Comparison of ENCODE assay signal across 7 mouse cellular contexts in the genomic region with DNA sequence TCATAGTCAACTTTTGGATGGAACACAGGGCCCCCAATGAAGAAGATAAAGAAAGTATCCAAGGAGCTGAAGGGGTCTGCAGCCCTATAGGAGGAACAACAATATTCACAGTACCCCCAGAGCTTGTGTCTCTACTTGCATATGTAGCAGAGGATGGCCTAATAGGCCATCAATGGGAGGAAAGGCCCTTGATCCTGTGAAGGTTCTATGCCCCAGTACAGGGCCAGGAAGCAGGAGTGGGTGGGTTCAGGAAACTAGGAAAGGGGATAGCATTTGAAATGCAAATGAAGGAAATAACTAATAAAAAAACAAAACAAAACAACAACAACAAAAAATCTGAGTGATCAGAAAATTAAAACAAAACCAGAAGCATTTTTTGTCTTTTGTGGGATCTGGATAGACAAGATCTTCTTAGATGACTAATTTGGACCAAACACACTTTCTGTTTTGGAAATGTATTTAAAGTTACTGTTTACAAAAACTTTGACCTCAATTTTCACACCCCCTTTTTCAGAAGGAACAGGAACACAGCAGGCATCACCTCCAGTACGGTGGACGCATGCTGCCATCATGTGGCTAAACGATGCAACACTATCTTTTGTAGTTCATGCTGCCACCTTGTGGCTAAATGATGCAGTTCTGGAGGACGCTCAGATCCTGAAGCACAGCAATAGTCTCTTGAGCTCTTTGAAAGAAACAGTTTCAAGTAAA. TPM values are rescaled to one million over a fixed set of nuclear protein-coding genes. Genes with fewer than 3 reads are reported as not detected.
DNase-seq lines count a peak whose midpoint lies in the region; ATAC-seq and TF ChIP-seq lines count a peak whose summit lies in the region.

No protein-coding gene starts in this region.

- no peak for ATAC-seq in intestine, postnatal 0 days
- peak; percentile 91 for ATAC-seq in midbrain, embryonic 15.5 days (replicated peaks)

- no peaks in the 10 kb centered on the region for H3K9me3 ChIP-seq in intestine, postnatal 0 days (ENCODE audit: control insufficient read depth)
- H3K9me3 ChIP-seq in midbrain, embryonic 15.5 days: no peaks in the 10 kb centered on the region

- H3K4me3 ChIP-seq in intestine, postnatal 0 days (ENCODE audit: low read depth, low read length): no peak overlapping the region
- H3K4me3 ChIP-seq in midbrain, embryonic 15.5 days: no peak overlapping the region
- H3K4me3 ChIP-seq in spleen, adult 2 months (ENCODE audit: extremely low read depth, insufficient read depth, insufficient read length): no peak overlapping the region

- WGBS in intestine, postnatal 0 days: 1% methylated on average over 4 of the region's 4 CpGs
- 2% methylated on average over 4 of the region's 4 CpGs for WGBS in midbrain, embryonic 15.5 days
- WGBS in spleen, adult 2 months: 4% methylated on average over 4 of the region's 4 CpGs

- TF ChIP-seq CTCF in intestine, postnatal 0 days (IDR thresholded peaks at IDR 0.05; ENCODE audit: low read depth): peak; percentile 100
- TF ChIP-seq CTCF in spleen, adult 2 months (IDR thresholded peaks at IDR 0.05; ENCODE audit: extremely low read depth, insufficient read depth, insufficient read length, insufficient replicate concordance): peak; percentile 90; the same call in 1 of the 2 replicates

- H3K4me1 ChIP-seq in intestine, postnatal 0 days (replicated peaks; ENCODE audit: control insufficient read depth, insufficient read depth, low read length): no peaks in the 10 kb centered on the region
- H3K4me1 ChIP-seq in midbrain, embryonic 15.5 days: no peaks in the 10 kb centered on the region
- H3K4me1 ChIP-seq in spleen, adult 2 months (ENCODE audit: control insufficient read depth, insufficient read depth, insufficient read length): no peaks in the 10 kb centered on the region

- TF ChIP-seq POLR2A in spleen, adult 2 months (IDR thresholded peaks at IDR 0.05; ENCODE audit: low read depth, low read length): no peak

- peak; percentile 96 for DNase-seq in adipocyte (ENCODE audit: low spot score)
- peak; percentile 64 to 80 for DNase-seq in cerebellum, postnatal 4 days (ENCODE audit: low spot score in 2 of 2)
- peak; percentile 50 to 53 for DNase-seq in gastrocnemius, adult 8-10 months (ENCODE audit: low spot score in 2 of 2)
- DNase-seq in left cerebral cortex, postnatal 25 days (ENCODE audit: low spot score in 2 of 2): peak; percentile 91 to 93
- DNase-seq in spleen, adult 2 months (ENCODE audit: low read depth in 1 of 2, low spot score in 2 of 2): peak; percentile 26 to 53

- H3K27ac ChIP-seq in intestine, postnatal 0 days (ENCODE audit: low read depth, low read length): no peak overlapping the region
- no peak overlapping the region for H3K27ac ChIP-seq in midbrain, embryonic 15.5 days
- H3K27ac ChIP-seq in spleen, adult 2 months (ENCODE audit: insufficient read depth, low read length): no peak overlapping the region

- intact Hi-C loops in left cerebral cortex, postnatal 25 days (cut with DNase I): loop anchor here (1.0 to 5.0 kb wide), 2 partner anchors 120 to 311 kb away; a partner anchor contains a TSS

- H3K36me3 ChIP-seq in intestine, postnatal 0 days (ENCODE audit: control insufficient read depth, insufficient read depth): no peaks in the 10 kb centered on the region
- no peaks in the 10 kb centered on the region for H3K36me3 ChIP-seq in midbrain, embryonic 15.5 days (replicated peaks)
- no peaks in the 10 kb centered on the region for H3K36me3 ChIP-seq in spleen, adult 2 months (ENCODE audit: control insufficient read depth, insufficient read depth, low read length)

- H3K4me2 ChIP-seq in intestine, postnatal 0 days (replicated peaks; ENCODE audit: low read depth): no peak overlapping the region
- H3K4me2 ChIP-seq in midbrain, embryonic 15.5 days: no peak overlapping the region

- no peak overlapping the region for H3K9ac ChIP-seq in intestine, postnatal 0 days (ENCODE audit: low read depth, low read length)
- no peak overlapping the region for H3K9ac ChIP-seq in midbrain, embryonic 15.5 days

- no peaks in the 10 kb centered on the region for H3K27me3 ChIP-seq in intestine, postnatal 0 days (replicated peaks; ENCODE audit: control insufficient read depth, insufficient read depth, low read length)
- peaks cover 7% of the 10 kb centered on the region; the same call in 1 of the 2 replicates for H3K27me3 ChIP-seq in midbrain, embryonic 15.5 days (replicated peaks)
- no peaks in the 10 kb centered on the region for H3K27me3 ChIP-seq in spleen, adult 2 months (ENCODE audit: control insufficient read depth, insufficient read depth, low read length)

RNA-seq across cellular contexts. Expression of a gene that starts 2.6 kb away (rescaled TPM):
- not detected for total RNA-seq in gastrocnemius, adult 8-10 months (2022)
- not detected in 2 replicates for polyA plus RNA-seq in intestine, postnatal 0 days (2015; fragmentation: Nextera tagmentation; extraction: Ambion mirVana)
- total RNA-seq in left cerebral cortex, postnatal 25 days (2021): not detected
- polyA plus RNA-seq in midbrain, embryonic 15.5 days (2015; fragmentation: Nextera tagmentation; extraction: Ambion mirVana): 0.10 and 0.26 TPM in 2 replicates
- not detected in 2 replicates for polyA plus RNA-seq in spleen, adult 2 months (2012; rRNA removed)

RNA-seq across cellular contexts. Expression of a gene that starts 9.6 kb away (rescaled TPM):
- not detected for total RNA-seq in gastrocnemius, adult 8-10 months (2022)
- polyA plus RNA-seq in intestine, postnatal 0 days (2015; fragmentation: Nextera tagmentation; extraction: Ambion mirVana): not detected in 2 replicates
- total RNA-seq in left cerebral cortex, postnatal 25 days (2021): not detected
- not detected in 2 replicates for polyA plus RNA-seq in midbrain, embryonic 15.5 days (2015; fragmentation: Nextera tagmentation; extraction: Ambion mirVana)
- polyA plus RNA-seq in spleen, adult 2 months (2012; rRNA removed): not detected in 2 replicates

RNA-seq across cellular contexts. Expression of a gene that starts 9.7 kb away (rescaled TPM):
- total RNA-seq in gastrocnemius, adult 8-10 months (2022): not detected
- 5.2 and 5.3 TPM in 2 replicates for polyA plus RNA-seq in intestine, postnatal 0 days (2015; fragmentation: Nextera tagmentation; extraction: Ambion mirVana)
- not detected for total RNA-seq in left cerebral cortex, postnatal 25 days (2021)
- not detected in 2 replicates for polyA plus RNA-seq in midbrain, embryonic 15.5 days (2015; fragmentation: Nextera tagmentation; extraction: Ambion mirVana)
- 1.1 and 1.5 TPM in 2 replicates for polyA plus RNA-seq in spleen, adult 2 months (2012; rRNA removed)

RNA-seq across cellular contexts. Expression of a gene that starts 16.6 kb away (rescaled TPM):
- not detected for total RNA-seq in gastrocnemius, adult 8-10 months (2022)
- polyA plus RNA-seq in intestine, postnatal 0 days (2015; fragmentation: Nextera tagmentation; extraction: Ambion mirVana): not detected in 2 replicates
- not detected for total RNA-seq in left cerebral cortex, postnatal 25 days (2021)
- polyA plus RNA-seq in midbrain, embryonic 15.5 days (2015; fragmentation: Nextera tagmentation; extraction: Ambion mirVana): not detected in 2 replicates
- polyA plus RNA-seq in spleen, adult 2 months (2012; rRNA removed): not detected in 2 replicates

RNA-seq across cellular contexts. Expression of a gene that starts 33.8 kb away (rescaled TPM):
- total RNA-seq in gastrocnemius, adult 8-10 months (2022): not detected
- not detected in 2 replicates for polyA plus RNA-seq in intestine, postnatal 0 days (2015; fragmentation: Nextera tagmentation; extraction: Ambion mirVana)
- not detected for total RNA-seq in left cerebral cortex, postnatal 25 days (2021)
- not detected in 2 replicates for polyA plus RNA-seq in midbrain, embryonic 15.5 days (2015; fragmentation: Nextera tagmentation; extraction: Ambion mirVana)
- polyA plus RNA-seq in spleen, adult 2 months (2012; rRNA removed): not detected in 2 replicates

Comparison
In these comparisons a context has a peak if more than half of its experiments do, and no peak if none do; other contexts are left out.
1. DNase-seq: peak in every context shown above with its lines; median percentile 96 in adipocyte; 92 in left cerebral cortex, postnatal 25 days; 72 in cerebellum, postnatal 4 days; 52 in gastrocnemius, adult 8-10 months; 40 in spleen, adult 2 months.